Mouse (Mus musculus): Measurements from ENCODE around the gene Derl2. TPM values are rescaled to one million over a fixed set of nuclear protein-coding genes. Genes with fewer than 3 reads are reported as not detected.

The Derl2 gene
- total RNA-seq (2021), result 10 to 100 TPM; 19.4 to 22.0 TPM
- long read RNA-seq, experiment 1, transcript Derl2-206 (7 exons, 3,666 nt), result major isoform, 18 of 27 reads
- long read RNA-seq, experiment 1, partial matches to known transcripts, result 0 of 27 reads
- long read RNA-seq, experiment 1, other reads (novel, unspliced or antisense), result 8 of 27 reads
- long read RNA-seq, experiment 2, transcript Derl2-206 (7 exons, 3,666 nt), result major isoform, 40 of 52 reads
- long read RNA-seq, experiment 2, partial matches to known transcripts, result 2 of 52 reads
- long read RNA-seq, experiment 2, other reads (novel, unspliced or antisense), result 9 of 52 reads

DNA sequence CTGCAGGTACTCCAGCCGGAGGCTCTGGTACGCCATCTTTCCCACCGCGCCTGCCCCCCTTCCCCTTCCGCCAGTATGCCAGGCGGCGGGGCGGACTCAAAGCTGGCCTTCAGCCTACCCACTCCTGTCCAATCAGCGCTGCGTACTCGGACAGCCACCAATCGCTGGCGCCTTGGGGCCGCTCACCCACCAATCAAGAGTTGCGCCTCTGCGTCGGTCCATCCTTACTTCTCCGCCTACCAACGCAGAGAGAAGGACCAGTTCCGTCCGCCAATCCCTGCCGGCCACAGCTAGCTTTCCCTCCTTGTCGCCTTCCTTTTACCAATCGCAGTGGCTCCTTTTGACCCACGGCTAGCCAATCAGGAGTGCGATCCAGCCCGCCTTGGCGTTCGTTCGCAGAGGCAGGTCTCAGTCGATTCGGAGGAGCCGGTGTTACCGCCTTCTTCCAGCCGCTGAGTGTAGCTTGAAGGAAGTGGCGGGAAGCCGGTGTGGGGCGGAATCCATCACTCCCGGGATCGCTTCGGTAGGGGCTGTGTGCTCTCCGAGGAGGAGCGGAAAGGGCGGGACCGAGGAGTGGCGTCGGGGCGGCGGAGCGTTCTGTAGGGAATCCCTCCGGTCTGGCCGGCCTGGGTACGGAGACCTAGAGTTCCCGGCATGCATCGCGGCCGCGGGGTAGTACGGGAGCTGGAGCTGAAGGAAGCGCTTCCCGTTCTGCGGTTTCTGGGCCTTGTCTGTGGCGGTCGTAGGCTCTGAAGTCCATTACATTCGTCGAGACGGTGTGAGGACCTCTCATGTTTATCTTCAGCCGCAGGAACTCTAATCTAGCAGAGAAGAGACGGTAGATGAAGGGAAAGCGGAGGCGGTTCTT lies at the start of gene Derl2, which contains the start of gene Mis12:
Gene Derl2 (minus strand): TSS at position 641 of the 868 bp plus-strand sequence.
Gene Mis12 (plus strand): TSS at position 411 of the 868 bp plus-strand sequence.
- DNase-seq (ENCODE audit: low spot score in 2 of 2), result peak; percentile 99

DNA sequence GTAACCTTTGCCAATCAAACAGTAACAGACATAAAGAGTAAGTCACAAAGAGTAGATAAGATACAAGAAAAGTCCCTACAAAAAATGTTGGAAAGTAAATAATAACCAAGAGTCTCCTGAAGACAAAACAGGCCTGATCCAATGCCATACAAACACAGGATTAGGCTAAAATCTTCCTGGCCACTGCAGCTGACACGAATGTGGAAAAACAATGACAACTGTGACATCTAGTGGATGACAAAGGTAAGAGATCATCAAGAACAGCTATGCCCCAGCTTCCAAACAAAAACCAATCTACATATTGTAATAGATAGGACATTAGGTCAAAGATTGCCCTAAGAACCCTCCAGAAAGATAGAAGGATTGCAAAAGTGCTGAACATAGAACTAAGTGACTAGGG lies 32.9 kb upstream of the Derl2 start:
- peak in 1 of 2 experiments; percentile 66 for DNase-seq (ENCODE audit: low spot score in 2 of 2)

DNA sequence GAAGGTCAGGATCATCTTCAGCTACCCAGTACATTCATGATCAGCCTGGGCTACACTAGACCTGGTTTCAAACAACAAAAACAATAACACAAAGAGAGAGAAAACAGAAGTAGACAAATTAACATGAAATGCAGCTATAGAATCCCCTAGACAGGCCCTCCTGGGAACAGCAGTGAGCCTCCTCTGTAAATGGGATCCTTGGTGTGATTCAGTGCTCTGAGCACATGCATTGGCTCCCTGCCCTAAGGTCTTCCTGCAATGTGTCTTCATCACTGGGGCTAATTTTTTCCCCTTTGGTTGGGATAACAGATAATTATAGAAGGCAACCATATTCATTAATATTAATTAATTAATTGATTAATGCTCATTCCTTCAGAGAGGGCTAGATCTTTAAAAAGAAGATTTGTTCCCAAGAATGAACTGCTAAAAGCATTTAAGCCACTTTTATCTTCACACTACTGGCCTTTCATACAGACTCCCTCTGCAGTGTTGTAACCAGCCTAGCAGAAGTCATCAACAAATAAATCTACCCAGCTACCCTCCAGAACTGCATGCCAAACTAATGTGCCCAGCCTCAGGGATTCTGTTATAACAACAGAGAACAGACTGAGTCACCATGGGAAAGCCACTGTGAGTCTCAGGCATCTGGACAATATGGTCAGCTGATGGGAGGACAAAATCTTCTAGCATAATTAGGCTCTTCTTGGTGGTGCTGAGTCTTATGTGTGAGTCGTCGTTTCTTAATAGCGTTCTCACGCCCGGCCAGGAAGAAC lies 20.1 kb upstream of the Derl2 start:
- DNase-seq (ENCODE audit: low spot score in 2 of 2), result no peak

DNA sequence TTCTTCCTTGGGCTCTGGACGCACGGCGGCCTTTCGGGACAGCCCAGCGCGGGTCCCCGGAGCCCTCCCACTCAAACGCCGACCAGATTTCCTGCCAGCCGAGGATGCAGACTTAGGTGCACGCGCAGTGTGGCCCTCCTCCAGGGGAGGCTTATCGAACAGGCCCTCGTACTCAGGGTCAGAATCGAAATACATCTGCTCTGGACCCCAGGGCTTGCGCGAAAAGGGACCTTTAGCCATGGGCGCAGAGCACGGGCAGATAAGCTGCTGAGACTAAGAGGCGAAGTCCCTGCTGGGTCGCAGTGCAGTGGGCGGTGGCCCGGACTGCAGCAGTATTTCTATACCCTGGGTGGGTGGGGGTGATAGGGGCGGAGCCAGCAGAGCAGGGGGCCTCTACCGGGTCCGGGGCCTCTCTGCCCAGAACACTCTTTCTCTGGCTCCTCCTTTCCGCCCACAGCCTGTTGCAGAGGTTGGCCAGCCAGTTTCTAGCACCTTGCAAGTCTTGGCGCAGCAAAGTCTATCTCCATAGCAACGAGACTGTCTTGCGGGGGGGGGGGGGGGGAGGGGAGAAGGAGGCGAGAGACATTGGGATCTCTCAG lies 13.6 kb upstream of the Derl2 start, which contains the start of gene 6330403K07Rik:
Gene 6330403K07Rik (minus strand): TSS at position 351 of the 599 bp plus-strand sequence.
- DNase-seq (ENCODE audit: low spot score in 2 of 2), result peak in 1 of 2 experiments; percentile 62

DNA sequence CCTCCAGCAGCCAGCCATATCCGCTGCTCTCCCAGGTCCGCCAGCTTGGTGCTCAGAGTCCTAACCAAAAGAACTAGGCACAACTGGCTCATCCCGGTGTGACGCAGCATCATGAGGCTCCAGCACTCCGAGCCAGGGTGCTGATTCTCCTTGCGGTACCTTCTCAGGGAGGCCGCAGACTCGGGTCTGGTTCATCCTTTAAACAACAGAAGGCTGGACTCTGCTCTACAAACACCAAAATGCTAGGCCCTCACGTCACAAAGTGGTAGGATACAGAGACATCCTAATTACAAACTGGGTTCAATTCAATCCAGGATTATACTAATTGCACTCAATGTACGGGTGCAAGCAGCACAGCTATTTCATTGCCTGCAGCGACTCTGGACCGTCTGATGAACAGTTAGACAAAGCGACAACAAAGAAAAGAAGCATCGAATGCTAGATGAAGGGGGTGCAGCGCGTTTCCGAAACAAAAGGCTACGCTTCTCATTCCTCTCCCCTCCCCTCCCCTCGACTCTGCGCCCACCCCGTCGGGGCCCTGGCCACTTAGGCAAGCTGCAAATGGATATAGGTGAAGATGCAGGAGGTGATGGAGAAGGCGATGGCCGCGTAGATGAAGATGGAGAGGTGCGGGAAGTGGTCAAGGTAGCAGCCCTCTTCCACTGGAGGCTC lies 13.0 kb upstream of the Derl2 start:
- DNase-seq (ENCODE audit: low spot score in 2 of 2), result peak; percentile 37 to 51

DNA sequence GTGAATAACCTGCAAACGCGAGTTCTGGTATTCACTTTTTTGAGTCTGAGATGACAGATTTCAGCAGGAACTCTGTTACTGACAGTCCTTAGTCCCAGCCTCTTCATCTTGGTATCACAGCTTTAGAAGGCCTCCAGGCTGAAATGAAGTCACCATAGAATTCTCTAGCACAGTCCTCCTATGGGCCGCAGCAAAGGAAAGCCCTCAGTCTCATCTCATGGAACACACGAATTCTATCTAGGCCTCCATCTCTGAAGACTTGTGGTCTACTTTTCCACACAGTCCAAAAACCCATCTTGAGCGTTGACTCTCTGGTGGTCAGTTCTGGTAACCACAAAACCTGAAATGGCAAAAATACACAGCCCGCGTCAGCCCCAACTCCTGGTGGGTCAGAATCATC lies 12.4 kb upstream of the Derl2 start:
- DNase-seq (ENCODE audit: low spot score in 2 of 2), result no peak

DNA sequence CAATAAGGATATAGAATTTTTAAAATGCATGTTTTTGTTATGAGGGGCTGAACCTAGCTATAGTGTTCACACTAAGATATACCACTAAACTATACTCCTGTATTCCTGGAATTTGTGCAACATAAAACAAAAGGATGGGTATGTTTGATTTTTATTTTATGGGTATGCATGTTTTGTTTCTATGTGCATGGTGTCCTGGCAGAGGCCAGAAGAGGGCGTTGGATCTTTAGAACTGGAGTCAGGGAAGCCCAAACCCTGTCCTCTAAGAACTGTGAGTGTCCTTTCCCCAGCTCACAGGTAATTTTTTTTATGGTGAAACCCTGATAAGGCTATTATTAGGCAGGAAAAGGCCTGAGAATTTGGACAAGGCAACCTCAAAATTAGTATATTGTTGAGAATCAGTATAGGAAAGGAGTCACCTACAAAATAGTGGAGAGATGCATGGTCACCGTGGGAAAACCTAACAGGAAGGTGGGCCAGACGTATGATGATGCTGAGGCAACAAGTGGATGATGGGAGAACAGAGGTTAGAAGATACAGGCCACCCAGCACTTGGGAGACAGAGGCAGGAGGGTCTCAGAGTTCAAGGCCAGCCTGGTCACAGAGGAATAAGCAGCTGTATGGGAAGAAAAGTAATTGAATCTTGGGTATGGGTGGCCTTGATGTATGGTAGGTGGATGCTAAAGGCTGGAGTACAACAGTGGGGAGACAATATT lies 9.9 kb upstream of the Derl2 start:
- no peak for DNase-seq (ENCODE audit: low spot score in 2 of 2)

DNA sequence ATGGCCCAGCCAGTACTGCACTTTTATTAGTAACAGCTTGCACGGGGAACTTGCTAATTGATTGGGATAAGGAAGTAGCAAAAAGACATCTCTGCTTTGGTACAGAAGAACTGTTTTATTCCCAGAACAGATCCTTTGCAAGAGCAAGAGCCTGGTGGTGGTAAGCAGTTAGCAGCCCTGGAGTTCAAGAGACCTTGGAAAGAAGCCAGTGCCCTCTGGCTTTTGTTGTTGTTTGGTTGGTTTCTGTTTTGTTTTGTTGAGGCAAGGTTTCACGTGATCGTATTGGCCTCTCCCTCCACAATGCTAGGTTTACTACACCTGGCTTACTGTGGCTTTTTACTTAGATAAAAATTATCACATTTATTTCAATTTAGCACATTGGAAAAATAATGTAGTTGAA lies 8.6 kb upstream of the Derl2 start:
- no peak for DNase-seq (ENCODE audit: low spot score in 2 of 2)

DNA sequence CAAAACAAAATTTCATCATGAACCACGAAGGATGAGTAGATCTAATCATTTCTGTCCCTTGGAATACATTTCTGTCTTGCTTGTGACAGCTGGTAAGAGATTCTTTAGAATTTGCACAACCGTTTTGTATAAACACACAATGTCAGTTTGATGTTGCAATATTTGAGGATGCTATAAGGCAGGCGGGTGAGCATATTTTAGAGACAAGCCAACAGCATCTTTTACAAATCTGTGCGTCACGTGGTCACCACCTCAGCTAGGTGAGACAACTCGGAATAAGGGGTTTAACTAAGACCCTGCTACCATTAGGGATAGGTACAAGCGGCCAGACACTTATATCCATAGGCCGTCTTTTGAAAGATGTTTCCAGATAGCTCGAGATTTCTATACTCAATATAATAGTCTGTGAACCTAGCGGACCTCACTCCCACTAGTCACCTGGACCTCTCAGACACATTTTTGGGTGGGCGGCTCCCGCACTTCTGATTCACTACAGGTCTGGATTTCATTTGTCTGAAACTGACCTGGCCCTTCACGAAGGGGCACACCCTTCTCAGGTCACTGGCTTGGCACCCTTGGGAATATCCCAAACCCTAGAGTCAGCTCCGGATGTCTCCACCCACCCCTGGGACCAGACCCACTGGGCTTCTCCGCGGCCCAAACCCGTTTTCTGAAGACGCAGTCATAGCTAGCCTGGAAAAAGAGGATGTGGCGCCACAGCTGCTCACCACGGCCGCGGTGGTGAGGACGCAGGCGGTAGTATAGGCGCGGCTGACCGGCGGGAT lies 1.0 kb downstream of the Derl2 start:
- no peak for DNase-seq (ENCODE audit: low spot score in 2 of 2)

DNA sequence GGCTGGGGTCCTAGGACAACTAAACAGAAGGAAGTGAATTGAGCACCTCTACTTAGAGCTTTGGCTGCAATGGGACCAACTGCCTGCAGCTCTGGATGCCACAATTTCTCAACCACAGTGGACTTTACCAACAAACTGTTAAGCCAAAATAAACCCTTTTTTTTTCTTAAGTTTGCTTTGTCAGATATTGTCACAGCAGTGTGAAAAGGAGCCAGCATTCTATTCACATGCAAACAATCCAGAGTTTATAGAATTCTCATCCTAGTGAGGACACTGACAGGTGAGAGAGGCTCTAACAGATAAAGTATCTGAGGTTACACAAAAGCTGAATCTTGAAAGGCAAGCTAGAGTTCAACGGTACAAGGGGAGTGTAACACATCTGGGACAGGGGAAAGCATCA lies 2.6 kb downstream of the Derl2 start:
- no peak for DNase-seq (ENCODE audit: low spot score in 2 of 2)

DNA sequence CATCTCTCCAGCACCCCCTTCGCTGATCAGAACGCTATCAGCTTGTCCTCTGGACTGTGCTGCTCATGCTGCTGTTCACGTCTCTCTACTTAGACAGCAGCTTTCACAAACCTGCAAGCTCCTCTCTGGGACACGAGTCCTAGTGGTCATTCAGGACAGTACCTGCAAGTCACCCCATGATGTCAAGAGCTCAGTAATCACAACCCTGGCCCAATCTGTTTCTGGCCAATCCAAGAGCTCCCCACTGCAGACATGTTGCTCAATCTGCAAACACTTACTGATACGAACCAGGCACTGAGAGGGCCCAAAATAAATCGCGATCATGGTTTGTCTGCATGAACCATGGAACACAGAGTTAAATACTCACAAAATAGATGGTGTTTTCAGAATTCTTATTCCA lies 6.9 kb downstream of the Derl2 start:
- no peak for DNase-seq (ENCODE audit: low spot score in 2 of 2)

DNA sequence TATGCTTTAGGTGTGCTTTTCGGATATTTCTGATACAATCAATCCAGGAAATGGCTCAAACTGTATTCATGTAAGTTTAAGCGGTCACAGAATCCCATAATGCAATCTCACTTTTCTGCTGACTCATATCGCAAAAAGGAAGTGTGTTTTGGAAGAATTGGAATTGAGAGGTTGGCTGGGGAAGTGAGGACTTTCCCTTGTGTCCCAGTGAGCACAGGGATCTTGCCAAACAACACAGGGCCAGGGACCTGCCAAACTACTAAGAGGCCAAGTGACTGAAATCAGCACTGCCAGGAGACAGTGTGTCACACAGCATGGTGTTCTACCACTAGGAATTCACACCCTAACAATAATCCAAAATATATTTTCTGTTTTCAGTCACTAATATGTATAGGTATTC lies 11.3 kb downstream of the Derl2 start:
- no peak for DNase-seq (ENCODE audit: low spot score in 2 of 2)

DNA sequence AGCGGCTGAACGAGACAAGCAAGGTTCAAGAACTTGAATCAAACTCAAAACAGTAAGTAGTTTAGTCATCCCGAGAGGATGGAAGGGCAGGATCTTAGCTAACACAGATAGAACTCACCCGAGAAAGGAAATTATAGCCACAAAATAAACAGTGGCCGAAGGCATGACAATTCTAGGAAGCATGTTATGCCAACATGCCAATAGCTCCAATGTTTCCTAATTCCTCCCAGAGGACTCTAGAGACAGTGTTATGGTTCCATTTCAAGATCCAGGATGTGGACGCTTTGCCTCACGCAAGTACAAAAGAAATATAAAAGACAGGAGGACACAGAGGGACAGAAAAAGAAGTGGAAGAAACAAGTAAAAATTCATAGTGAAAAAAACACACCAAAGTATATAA lies 11.8 kb downstream of the Derl2 start:
- DNase-seq (ENCODE audit: low spot score in 2 of 2), result no peak

DNA sequence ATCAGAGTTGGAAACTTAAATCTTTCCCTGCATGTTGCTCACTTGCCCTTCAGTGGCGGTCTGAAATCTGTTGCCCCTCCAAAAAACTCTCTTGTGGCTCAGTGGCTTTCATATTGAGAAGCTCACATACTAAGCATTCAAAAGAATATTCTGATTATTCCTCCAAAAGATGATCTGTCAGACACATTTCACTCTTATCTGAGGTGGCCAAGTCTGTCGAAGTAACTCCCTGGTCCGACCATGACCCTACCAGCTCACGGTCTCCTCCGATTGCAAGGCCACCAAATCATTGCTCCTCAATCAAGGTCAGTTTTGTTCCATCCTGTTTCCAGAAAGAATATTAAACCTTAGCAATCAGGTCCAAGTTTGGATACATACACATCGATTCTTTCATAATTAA lies 12.6 kb downstream of the Derl2 start:
- no peak for DNase-seq (ENCODE audit: low spot score in 2 of 2)

DNA sequence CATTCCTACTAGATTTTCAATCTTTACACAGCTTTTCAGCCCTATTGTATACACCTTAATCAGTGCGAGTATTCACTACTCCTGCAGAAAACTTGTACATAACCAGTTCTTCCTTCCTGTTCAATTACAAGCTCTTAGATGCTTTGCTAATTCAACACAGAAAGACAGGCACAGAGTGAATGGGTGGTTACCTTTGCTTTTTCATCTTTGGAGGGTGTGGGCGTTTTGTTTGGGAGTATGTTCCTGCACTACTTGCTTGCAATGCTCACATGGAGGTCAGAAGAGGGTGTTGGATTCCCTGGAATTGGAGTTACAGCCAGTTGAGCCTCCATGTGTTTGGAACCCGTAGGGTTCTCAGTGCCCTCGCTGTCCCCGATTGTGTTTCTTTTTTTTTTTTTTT lies 14.6 kb downstream of the Derl2 start:
- no peak for DNase-seq (ENCODE audit: low spot score in 2 of 2)

DNA sequence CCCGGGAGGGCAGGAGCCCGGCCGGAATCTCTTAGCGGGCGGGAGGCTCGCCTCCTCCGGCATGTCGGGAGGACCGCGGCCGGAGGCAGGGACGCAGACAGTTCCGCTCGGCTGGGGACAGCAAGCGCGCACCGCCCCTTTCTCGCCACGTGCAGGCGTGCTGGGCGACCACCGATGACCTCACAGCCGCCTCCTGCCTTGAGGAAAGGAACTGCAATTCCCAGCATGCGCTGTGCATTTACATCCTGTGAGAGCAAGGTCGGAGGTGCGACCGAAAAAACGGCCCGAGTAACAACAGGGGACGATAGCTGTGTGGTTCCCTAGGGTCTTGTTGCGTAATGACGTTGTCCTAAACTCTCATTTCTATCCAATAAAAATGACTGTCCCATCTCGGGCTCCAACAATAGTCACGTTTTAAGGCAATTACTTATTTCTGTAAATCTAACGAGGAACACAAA lies 15.3 kb downstream of the Derl2 start, which contains the start of gene Dhx33:
Gene Dhx33 (minus strand): TSS at position 122 of the 458 bp plus-strand sequence.
- DNase-seq (ENCODE audit: low spot score in 2 of 2), result peak; percentile 94 to 98

DNA sequence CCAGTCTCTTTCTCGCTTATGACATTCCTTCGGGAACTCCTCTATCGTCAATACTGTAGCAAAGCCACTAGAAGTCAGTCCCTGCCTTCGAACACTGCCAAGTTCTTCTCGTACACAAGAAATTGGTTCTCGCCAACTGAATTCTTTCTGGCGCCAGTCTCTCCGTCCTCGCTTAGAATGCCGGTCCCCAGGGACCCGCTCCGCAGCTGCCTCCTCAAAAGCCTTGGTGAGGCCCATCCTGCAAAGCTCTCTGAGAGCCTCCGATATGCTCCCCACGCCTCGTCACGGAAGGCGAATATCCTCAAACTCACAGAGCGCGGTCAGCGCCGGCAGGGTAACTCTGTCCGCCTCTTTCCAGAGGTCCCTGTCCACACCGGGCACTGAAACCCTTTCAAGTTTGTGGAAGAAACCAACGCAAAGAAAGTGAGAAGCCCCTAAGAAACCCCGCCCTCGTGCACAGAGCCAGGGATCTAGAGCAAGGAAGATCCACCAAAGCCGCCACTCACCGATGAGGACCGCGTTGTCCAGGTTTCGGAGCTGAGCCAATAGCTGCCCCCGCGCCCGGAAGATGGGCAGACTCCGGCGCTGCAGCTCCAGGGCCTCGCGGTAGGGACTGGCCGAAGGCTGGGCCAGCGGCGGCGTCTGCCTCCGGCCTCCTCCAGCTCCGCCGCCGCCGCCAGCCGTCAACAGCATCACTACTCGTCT lies 15.9 kb downstream of the Derl2 start:
- no peak for DNase-seq (ENCODE audit: low spot score in 2 of 2)

DNA sequence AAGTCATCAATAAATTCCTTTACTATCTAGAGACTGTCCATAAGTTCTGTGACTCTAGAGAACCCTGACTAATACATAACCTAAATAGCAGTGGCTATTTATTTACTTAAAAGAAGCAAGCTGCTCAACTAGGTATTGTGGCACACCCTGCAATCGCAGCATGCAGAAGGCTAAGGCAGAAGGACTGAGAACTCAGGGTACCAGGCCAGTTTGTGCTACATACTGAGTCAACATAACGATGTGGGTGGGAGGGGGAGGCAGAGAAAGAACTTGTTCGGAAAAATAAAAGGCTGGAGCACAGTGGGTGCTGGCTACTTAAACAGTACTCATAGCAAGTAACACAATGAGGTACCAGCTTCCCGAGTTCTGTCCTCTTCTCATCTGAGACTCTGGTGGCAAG lies 18.5 kb downstream of the Derl2 start:
- DNase-seq (ENCODE audit: low spot score in 2 of 2), result peak in 1 of 2 experiments; percentile 71
